Mouse (Mus musculus) megakaryocyte, embryonic 14.5 days (primary cell): ENCODE data around the gene Jph4. TPM values are rescaled to one million over a fixed set of nuclear protein-coding genes. Genes with fewer than 3 reads are reported as not detected.

Experiments used
- H3K27me3 ChIP-seq: replicated peaks from 2 replicates; pipeline ENCODE3; 2012; ENCODE audit warnings: inconsistent platforms
- H3K36me3 ChIP-seq: replicated peaks from 2 replicates; pipeline ENCODE3; 2012; ENCODE audit warnings: low read length, inconsistent platforms, mixed read lengths
- H3K4me1 ChIP-seq: 2 replicates; pipeline ENCODE4 v1.6.1; 2012; ENCODE audit warnings: inconsistent platforms
- H3K4me3 ChIP-seq: replicated peaks from 2 replicates; pipeline ENCODE3; 2012; ENCODE audit warnings: moderate library complexity, mild to moderate bottlenecking, inconsistent platforms
- H3K9me3 ChIP-seq: 2 replicates; pipeline ENCODE4 v1.6.1; 2012; ENCODE audit warnings: inconsistent platforms
- FLI1 ChIP-seq: IDR thresholded peaks from 2 replicates; pipeline ENCODE4 v1.6.1; 2012; ENCODE audit warnings: low read length, inconsistent platforms, mixed read lengths
- GATA1 ChIP-seq: IDR thresholded peaks from 3 replicates; pipeline ENCODE4 v1.6.1; 2012; ENCODE audit warnings: mixed read lengths, low read length, inconsistent platforms, borderline replicate concordance
- polyA plus RNA-seq: library from polyadenylated mRNA; stranded (reverse); fragments of >175 nt; gene quantifications from 2 replicates; pipeline ENCODE4 v1.2.3, GENCODE M21; 2012; ENCODE audit warnings: low replicate concordance; ENCODE audit not compliant: insufficient read depth

Jph4 gene
- polyA plus RNA-seq, 1 experiment, result 0.21 TPM

DNA sequence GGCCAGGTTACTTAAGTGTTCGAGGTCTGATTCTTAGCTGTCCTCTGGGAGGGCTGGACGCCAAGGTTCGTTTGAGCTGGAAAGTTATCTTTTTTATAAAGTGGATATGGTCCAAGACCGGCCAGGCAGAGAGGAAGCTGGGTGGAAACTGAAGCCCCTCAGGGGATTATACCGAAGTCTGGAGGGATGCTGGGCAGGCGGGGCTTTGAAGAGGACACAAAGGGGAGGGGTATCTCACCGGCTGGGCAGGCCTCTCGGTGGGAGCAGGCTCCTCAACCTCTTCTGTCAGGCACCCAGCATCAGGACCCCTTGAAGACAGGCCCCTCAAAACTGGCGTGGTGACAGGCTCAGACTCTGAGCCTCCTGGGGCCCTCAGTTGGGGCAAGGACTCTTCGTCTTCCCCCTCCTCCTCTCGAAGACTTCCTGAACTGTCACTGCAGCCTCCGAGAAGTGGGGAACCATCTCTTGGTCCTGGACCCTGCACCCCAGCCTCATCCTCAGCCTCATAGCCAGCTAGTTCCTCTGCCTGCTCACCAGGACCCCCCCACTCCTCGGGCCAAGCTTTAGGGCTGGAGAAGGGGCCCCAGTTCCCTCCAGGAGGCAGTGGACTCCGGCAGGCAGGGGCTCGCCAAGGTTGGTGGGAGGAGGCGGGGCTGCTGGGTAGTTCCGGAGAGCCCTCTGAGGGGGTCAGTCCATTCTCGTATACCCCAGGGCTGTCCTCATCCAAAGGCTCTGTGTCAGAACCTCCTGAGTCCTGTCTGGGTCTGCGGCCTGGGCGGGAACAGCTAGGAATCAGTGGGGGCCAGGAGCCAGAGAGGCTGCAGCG lies 7.5 kb downstream of the Jph4 start:
- Histone ChIP-seq H3K36me3 (peaks cover 9% of the 10 kb centered on the region), H3K27me3 (peaks cover 53% of the 10 kb centered on the region), H3K9me3 (peaks cover 6% of the 10 kb centered on the region; the same call in 1 of the 2 replicates), H3K4me1 (peaks cover 71% of the 10 kb centered on the region), H3K4me3 (no peak overlapping the region)
- TF ChIP-seq FLI1 (no peak), GATA1 (no peak)

DNA sequence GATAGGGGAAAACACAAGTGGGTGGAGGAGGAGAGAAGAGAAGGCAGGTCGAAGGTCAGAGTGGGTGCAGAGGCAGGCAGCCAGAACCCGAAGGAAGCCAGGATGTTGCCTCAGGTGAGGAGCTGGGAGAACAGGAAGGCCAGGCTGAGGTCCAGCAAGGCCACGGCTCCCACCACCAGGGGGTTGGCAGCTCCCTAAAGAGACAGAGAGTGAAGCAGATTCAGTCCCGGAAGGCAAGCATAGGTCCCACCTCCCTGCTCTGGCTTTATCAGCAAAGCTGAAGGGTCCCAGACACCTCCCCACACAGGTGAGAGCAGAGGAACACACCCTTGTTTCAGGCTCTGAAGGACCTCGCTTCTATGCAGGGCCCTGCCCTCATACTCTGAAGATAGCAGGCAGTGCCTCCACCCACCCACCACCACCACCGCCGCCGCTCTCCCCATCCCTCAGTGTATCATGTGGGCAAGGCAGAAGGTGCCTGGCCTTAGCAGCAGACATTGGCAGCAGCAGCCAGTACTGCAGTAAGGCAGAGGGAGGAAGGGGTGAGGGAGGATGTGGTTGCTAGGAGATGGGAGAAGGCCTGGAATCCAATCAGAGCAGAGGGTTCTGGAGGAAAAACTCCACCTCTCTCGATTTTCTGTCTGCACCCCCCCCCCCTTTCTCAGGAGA lies 8.4 kb downstream of the Jph4 start:
- peak overlapping the region; percentile 9 for H3K4me3 ChIP-seq
- peaks cover 63% of the 10 kb centered on the region for H3K4me1 ChIP-seq
- no peak for TF ChIP-seq GATA1
- no peak for TF ChIP-seq FLI1
- peaks cover under 1% of the 10 kb centered on the region; the same call in 1 of the 2 replicates for H3K9me3 ChIP-seq
- H3K27me3 ChIP-seq, result peaks cover 44% of the 10 kb centered on the region
- peaks cover 19% of the 10 kb centered on the region for H3K36me3 ChIP-seq

- Histone ChIP-seq H3K4me3 (no peak overlapping the region), H3K4me1 (peaks cover 67% of the 10 kb centered on the region), H3K27me3 (peaks cover 33% of the 10 kb centered on the region)
Measured at GRCm38 (mm10) chr14:55106990-55107389, 9.7 kb downstream of the Jph4 start.

DNA sequence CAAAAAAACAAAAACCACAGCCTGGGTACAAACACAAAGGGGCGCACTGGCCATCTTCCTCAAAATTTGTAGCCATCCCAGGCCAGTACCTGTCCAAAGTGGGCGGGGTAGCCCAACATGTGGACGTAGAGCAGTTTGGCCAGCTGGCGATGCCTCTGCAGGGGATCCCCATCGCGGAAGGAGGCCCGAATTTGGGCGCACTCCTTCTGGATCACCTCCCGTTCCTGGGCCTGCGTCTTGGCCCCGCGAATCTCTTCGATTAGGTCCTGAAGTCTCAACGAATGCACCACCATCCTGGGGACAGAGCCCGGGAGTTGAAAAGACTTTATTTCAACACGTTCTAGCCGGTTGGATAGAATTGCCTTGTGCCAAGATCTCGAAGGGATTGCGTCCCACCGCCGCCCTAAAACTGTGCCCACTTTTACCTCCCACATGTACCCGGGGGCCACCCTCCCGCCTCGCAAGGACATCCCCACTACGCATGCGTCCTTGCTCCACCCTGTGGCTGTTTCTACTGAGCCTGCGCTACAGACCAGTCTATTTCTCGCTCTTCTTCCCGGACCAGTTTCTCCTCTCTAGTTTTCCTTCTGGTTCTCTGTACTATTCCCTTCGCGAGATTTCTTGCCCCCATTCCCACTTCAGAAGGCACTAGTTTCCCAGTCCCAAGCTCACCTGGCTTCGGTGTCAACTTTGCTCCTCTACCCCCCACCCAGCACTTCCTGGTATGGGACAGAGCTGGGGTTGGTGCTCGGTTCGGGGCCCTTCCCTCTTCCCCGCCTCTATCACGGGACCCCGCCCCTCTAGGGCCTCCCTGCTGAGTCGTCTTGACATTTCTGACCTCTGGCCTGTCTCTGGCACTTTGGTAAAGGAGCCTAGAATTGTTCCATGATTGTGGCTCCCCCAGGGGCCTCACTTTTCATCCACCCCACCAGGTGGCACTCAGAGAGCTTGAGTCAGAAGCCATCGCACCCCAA lies 10.6 kb downstream of the Jph4 start, which contains the start of gene Ap1g2:
TSS of gene Ap1g2 (minus strand) at position 758 of the 974 bp plus-strand sequence.
- H3K4me3 ChIP-seq, result peak within 1 kb of the TSS; percentile 95
- H3K9me3 ChIP-seq, result no peaks in the 10 kb centered on the region
- peaks cover 73% of the 10 kb centered on the region for H3K4me1 ChIP-seq
- peaks cover 41% of the 10 kb centered on the region for H3K36me3 ChIP-seq
- peaks cover 26% of the 10 kb centered on the region for H3K27me3 ChIP-seq
- no peak for TF ChIP-seq GATA1
- TF ChIP-seq FLI1, result no peak

More at GRCm38 (mm10) chr14:55106990-55107389, 9.7 kb downstream of the Jph4 start:
- no peak for TF ChIP-seq FLI1
- TF ChIP-seq GATA1, result no peak
- H3K36me3 ChIP-seq, result peaks cover 32% of the 10 kb centered on the region
- no peaks in the 10 kb centered on the region for H3K9me3 ChIP-seq

GRCm38 (mm10) chr14:55105386-55105785 lies 11.3 kb downstream of the Jph4 start:
- H3K4me1 ChIP-seq, result peaks cover 68% of the 10 kb centered on the region
- TF ChIP-seq GATA1, result no peak
- TF ChIP-seq FLI1, result no peak
- H3K4me3 ChIP-seq, result peak overlapping the region; percentile 95
- H3K27me3 ChIP-seq, result peaks cover 20% of the 10 kb centered on the region
- no peaks in the 10 kb centered on the region for H3K9me3 ChIP-seq
- H3K36me3 ChIP-seq, result peaks cover 48% of the 10 kb centered on the region

DNA sequence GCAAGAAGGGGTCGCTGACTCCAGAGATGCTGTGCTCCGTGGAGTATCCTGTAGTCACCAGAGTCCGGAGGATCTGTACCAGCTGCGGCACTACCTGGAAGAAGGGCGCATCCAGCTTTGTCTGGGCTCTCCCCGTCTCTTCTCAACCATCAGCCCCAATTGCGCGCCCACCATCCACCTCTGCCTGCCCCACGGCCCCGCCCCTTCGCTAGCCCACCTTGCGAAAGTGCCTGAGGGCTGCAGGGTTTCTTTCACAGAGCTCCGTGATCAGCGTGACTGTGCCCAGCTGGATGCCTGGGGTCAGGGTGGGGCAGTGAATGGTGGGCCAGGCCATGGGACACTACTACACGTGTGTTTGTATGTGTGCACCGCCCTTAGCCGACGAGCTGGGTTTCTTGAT lies 12.4 kb downstream of the Jph4 start:
- H3K27me3 ChIP-seq, result peaks cover 10% of the 10 kb centered on the region
- TF ChIP-seq FLI1, result no peak
- no peak for TF ChIP-seq GATA1
- no peak overlapping the region for H3K4me3 ChIP-seq
- peaks cover 58% of the 10 kb centered on the region for H3K36me3 ChIP-seq
- H3K9me3 ChIP-seq, result no peaks in the 10 kb centered on the region
- H3K4me1 ChIP-seq, result peaks cover 58% of the 10 kb centered on the region

DNA sequence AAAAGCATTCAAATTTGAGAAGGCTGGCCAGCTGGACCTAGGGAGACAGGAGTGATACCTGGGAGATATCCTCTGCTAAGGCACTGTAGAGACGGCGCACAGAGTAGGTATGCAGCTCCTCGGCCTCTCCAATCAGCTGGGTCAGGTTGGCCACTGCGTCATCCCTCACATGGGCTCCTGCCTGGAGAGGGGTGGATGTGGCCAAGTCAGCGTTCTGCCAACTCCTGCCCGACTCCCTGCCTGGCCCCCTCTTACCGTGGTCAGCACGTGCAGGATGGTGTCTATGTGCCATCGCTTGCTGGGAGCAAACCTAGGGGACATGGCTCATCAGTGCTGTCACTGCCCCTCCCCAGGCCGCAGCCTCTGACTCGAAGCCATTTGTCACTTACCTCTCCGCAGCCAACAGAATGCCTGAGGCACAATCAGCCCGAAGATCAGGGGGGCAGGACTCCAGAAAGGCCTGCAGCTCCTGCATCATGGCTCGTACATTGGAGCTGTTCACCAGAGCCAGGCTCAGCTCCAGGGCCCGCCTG lies 14.4 kb downstream of the Jph4 start:
- Histone ChIP-seq H3K27me3 (no peaks in the 10 kb centered on the region), H3K4me1 (peaks cover 53% of the 10 kb centered on the region), H3K36me3 (peaks cover 79% of the 10 kb centered on the region), H3K9me3 (no peaks in the 10 kb centered on the region), H3K4me3 (peak overlapping the region; percentile 28)
- TF ChIP-seq GATA1 (no peak), FLI1 (no peak)

- Histone ChIP-seq H3K36me3 (peaks cover 86% of the 10 kb centered on the region), H3K9me3 (no peaks in the 10 kb centered on the region), H3K27me3 (no peaks in the 10 kb centered on the region), H3K4me3 (no peak overlapping the region), H3K4me1 (peaks cover 53% of the 10 kb centered on the region)
- no peak for TF ChIP-seq FLI1
- TF ChIP-seq GATA1, result no peak
Measured at GRCm38 (mm10) chr14:55101592-55101991, 15.1 kb downstream of the Jph4 start.

DNA sequence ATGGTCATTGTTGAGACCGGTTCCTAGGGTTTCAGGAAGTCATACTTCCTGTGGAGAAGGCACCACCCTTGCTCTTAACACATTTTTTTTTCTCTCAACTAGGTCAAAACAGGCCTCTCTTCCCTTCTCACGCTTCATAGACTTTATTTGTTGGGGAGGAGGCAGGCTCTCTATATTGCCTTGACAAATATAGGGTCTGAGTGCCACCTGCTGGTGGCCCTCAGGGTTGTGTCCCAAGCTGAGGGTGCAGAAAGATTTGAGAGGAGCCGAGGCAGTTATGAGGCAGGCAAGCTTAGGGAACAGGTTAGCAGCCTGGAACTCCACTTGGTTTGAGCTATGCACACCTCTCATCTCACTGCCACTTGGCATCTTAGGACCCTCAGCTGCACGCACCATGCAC lies 18.7 kb downstream of the Jph4 start:
- no peak overlapping the region for H3K4me3 ChIP-seq
- H3K9me3 ChIP-seq, result no peaks in the 10 kb centered on the region
- H3K4me1 ChIP-seq, result peaks cover 62% of the 10 kb centered on the region
- no peak for TF ChIP-seq FLI1
- no peak for TF ChIP-seq GATA1
- H3K36me3 ChIP-seq, result peaks cover 66% of the 10 kb centered on the region
- no peaks in the 10 kb centered on the region for H3K27me3 ChIP-seq
